Mouse (Mus musculus): Measurements from ENCODE around the gene Taok1.
"Not testable (repeated sequence)": the region's sequence is repeated elsewhere in the genome, so short reads cannot be mapped to it uniquely, and the experiment has no call there.

Gene Taok1

DNA sequence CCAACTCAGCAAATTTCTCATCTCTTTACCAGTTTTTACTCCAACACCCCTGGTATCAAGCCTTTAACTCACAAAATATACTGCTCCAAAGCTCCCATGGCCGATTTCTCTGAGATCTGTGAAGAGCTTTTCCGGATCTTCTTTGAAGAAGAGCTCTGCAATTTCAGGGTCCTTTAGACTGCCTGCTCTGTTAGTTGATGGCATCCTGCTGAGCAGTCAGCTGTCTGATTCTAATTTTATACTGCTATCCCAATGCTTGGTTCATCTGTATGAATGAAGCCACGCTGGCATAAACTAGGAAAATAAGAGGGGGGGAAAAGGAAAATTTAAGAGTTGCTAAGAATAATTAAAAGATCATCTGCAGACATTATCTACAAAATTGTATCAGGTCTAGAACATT lies 22.4 kb downstream of the Taok1 start:
- DNase-seq (ENCODE audit: extremely low read depth, low read depth, low spot score) = no peak

DNA sequence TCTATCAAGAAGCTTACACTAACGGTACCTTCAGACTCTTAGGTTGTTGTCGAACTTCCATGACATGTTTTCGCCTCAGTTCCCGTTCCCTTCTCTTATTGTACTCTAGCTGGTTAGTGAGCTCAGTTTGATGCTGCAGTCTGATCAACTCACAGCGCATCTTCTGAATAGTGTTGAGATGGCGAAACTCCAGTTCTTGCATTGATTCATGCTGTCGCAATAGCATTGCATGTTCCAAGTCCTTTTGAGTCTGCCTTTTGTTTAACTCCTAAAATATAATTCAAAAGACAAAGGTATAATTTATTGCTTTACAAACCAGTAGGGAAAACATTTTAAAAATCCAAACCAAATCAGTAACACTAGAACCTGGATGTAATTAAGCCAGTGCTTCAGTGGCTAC lies 62.4 kb downstream of the Taok1 start:
- peak; percentile 30 for DNase-seq (ENCODE audit: extremely low read depth, low read depth, low spot score)

DNA sequence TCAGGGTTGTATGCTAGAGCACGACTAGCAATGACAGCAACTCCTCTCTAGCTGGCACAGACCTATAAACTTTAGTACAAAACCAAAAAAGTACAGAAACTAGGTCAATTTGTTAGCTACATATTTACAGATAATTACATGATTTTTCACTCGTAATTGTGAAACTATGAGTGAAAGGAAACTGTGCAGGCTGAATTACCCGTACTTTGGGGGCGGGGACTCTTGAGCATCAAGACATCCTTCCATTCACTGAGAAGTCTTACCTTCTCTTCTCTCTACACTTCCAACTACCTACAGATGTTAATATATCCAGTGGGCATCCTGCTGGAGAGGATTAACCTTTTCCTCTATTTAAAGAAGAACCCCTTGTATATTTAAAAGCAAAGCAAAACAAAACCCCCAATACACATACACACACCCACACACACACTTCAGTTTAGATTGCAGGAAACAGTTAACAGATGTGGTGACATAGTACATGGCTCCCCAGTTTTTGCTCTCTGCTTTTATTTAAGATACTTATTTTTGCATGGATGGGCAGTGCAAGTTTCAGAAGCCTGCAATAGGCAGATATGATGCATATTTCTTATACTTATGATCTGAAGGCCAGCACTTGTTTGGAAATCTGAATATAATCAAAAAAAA lies 75.3 kb downstream of the Taok1 start:
- DNase-seq (ENCODE audit: extremely low read depth, low read depth, low spot score) = no peak

DNA sequence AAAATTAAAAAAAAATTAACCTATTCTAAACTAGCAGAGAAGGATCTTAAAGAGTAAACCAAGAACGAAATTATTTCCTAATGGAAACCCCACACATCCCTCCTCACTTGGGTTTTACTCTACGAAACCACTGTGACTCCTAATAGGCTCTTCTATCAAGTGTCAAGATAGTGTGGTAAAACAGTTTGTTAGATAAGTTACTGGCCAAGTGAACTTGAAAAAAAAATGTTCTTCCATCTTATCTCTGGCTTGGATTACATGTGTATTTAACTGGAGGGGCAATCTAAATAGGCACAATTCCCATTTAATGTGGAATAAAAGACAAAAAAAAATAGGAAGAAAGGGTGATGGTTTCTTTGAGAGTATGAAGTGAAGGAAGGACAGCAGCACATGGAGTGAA lies 76.8 kb downstream of the Taok1 start:
- no peak for DNase-seq (ENCODE audit: extremely low read depth, low read depth, low spot score)

GRCm38 (mm10) chr11:77529644-77530043 lies 78.0 kb downstream of the Taok1 start:
- DNase-seq (ENCODE audit: extremely low read depth, low read depth, low spot score) = no peak

GRCm38 (mm10) chr11:77528420-77528819 lies 79.2 kb downstream of the Taok1 start:
- DNase-seq (ENCODE audit: extremely low read depth, low read depth, low spot score) = not testable (repeated sequence)

- DNase-seq (ENCODE audit: extremely low read depth, low read depth, low spot score) = no peak
Measured at GRCm38 (mm10) chr11:77525804-77526486, 81.7 kb downstream of the Taok1 start.

GRCm38 (mm10) chr11:77520601-77521529 lies 86.8 kb downstream of the Taok1 start:
- DNase-seq (ENCODE audit: extremely low read depth, low read depth, low spot score) = no peak

- DNase-seq (ENCODE audit: extremely low read depth, low read depth, low spot score) = no peak
Measured at GRCm38 (mm10) chr11:77519043-77519442, 88.6 kb downstream of the Taok1 start, which contains the start of gene Gm10392. Gm10392 (minus strand) TSS chr11:77519198.

GRCm38 (mm10) chr11:77518051-77518798 lies 89.4 kb downstream of the Taok1 start:
- DNase-seq (ENCODE audit: extremely low read depth, low read depth, low spot score) = no peak

DNA sequence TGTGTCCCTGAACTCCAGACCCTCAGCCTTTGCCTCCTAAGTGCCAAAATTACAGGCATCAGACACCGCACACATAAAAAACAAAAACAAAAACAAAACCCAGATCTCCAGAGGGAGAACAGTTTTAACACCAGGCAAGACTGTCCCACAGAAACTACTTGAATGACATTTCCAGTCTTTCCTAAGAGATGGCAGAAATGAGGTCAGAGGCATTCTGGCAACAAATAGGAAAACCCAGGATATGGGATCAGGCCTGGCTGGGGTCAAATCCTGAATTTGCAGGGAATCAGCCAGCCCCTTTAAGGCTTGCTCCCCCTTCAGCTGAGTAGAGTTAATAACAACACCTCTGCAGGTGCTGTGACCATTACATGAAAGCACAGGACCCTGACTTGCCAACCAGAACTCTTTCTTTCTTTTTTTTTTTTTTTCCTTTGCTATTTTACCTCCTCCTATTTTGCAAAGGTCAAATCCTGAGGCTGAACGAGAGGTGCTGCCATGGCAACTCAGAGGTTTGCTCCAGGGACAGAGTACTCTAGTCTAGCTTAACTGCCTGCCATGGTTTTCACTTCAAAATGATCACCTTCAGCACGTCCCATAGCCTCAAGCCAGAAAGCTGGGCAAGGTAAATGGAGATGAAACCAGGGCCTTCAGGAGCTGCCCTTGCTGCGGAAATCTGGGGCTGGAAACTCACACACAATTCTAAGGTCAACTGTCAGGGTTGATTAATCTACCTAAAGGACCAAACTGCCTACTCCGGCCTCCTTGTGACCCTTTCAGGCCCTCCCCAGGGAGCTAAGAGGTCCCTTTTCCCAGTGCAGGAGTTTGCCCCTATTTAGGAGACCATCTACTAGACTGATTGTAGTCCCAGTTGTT lies 90.8 kb downstream of the Taok1 start:
- no peak for DNase-seq (ENCODE audit: extremely low read depth, low read depth, low spot score)

GRCm38 (mm10) chr11:77515637-77516552 lies 91.7 kb downstream of the Taok1 start, which contains the start of gene Trp53i13:
Trp53i13 (minus strand) TSS chr11:77515980.
- DNase-seq (ENCODE audit: extremely low read depth, low read depth, low spot score) = no peak

DNA sequence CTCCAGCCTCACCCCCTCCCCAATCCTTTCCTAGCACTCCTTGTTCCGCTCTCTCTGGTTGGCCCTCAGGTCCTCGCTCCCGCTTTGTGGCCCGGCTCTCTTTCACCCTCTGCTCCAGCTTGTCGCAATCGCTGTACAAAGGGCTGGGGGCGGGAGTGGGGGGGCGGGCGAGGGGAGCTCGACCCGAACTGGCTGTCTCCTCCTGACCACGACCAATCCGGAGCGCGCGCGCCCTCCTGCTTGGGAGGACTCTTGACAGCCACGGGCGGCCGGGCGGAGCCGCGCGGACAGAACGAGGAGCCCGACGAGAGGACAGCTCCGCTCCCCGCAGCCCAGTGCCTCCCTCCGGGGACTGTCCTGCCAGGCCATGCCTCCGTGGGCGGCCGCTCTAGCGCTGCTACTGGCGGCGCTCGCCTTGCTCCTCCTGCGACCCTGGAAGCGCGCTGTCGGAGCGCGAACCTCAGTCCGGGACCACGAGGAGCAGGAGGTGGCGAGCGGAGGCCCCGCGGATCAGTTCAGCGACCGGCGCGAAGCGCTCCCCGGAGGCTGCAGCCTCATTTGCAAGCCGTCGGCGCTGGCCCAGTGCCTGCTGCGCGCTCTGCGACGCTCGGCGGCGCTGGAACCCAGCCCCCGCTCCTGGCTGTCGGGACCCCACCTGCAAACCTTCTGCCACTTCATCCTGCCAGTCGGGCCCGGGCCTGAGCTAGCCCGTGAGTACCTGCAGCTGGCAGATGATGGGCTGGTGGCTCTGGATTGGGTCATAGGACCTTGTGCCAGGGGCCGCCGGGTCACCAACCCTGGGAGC lies 92.6 kb downstream of the Taok1 start, which contains the start of gene Abhd15:
Gene Abhd15, plus strand, starts transcription at position 290 of the 805 bp plus-strand sequence.
- no peak for DNase-seq (ENCODE audit: extremely low read depth, low read depth, low spot score)

DNA sequence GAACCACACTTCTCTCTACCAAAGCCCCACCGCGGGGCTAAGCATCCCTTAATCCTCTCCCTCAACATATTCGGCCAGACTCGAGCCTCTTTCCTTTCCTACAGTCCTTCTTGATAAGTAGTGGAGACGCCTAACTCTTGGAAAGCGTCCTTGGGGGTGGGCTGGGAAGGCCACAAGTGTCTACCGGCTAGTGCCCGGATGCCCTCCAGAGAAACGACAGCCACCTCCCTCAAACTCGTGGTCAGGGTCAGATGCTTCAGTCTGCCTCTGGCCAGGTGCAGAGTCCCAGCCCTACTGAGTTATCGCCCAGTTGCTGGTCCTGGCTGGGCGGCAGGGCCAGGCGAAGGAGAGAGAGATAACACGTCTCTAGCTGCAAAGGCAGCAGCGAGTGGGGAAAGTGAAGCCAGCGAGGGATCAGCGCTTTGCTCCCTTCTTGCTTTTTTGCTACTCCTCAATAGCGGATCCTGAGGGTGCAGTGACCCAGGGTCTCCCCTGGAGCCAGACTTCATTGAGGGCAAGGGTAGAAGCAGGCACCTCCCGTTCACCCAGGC lies 93.3 kb downstream of the Taok1 start:
- no peak for DNase-seq (ENCODE audit: extremely low read depth, low read depth, low spot score)

DNA sequence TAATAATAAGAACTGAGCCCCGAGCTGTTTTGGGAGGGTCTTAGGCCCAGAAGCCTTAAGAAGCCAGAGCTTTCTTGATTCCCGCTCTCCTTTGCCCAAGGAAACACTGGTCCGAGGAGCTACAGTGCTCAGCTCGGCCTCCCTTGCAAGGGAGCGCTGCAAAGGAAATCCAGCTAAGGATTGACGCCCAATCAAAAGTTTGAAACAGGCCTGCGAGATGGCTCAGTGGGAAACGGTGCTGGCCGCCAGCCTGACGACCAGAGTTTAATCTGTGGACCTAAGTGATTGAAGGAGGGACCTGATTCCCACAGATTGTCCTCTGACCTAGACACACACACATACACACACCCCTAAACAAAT lies 93.8 kb downstream of the Taok1 start:
- DNase-seq (ENCODE audit: extremely low read depth, low read depth, low spot score) = no peak

DNA sequence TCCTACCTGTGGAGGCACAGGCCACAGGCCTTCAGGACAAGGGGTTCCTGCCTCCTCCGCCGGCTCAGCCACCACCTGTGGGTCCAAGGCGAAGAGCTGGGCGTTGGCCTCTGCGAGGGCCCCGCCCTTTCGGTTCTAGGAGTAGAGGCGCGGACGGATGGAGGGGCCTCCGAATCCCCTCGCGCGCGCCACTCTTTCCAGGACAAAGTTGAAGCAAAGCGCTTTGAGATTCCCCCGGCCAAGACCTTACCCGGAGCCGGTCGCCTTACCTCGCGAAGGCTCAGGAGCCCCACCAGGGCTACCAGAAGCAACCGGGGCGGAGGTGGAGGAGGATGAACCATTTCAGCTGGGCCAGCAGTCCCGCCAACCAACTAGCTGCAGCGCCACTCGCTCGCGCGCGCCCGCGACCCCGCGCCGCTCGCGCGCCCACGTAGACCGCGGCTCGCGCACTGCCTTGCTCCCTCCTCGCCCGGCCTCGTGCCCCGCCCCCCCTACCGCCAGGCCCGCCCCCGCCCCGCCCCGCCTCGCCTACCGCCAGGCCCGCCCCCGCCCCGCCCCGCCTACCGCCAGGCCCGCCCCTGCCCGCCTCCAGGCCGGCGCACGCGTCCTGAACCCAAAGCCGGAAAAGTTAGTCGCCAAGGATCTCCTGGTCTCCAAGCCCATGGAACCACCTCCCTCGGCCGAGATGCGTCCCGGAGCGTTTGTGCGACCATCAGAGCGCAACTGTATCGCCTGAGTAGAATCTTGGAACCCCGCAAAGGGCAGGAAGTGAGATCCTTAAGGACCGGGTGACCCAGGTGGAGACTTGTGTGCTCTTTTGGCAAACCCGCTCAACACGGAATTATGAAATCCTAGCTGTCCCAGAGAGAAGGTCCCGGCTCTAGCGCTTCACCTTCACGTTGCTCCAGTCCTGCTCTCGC lies 94.5 kb downstream of the Taok1 start:
- no peak for DNase-seq (ENCODE audit: extremely low read depth, low read depth, low spot score)

DNA sequence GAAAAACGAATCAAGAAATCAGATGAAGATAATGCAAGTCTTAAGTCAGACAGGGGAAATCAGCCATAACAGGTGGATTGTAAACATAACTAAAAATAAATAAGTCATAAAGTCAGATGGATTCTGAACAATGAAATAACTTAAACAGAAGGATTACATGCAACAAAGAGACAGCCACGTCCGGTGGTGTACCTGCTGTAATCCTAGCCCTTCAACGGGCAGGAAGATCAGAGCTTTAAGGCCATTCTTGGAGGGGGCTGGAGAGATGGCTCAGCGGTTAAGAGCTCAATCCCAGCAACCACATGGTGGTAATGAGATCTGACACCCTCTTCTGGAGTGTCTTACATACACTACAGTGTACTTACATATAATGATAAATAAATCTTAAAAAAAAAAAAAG lies 96.3 kb downstream of the Taok1 start:
- DNase-seq (ENCODE audit: extremely low read depth, low read depth, low spot score) = no peak
